Mouse (Mus musculus) ES-E14 (cell line): ENCODE measurements around the gene Dpp9.

Experiments used
- CHD2 ChIP-seq: IDR thresholded peaks from 2 replicates; pipeline ENCODE4 v1.6.1; 2014; ENCODE audit warnings: mild to moderate bottlenecking, low read depth, low read length, inconsistent platforms
- HCFC1 ChIP-seq: IDR thresholded peaks from 2 replicates; pipeline ENCODE4 v1.6.1; 2012; ENCODE audit warnings: low read length, inconsistent platforms, borderline replicate concordance; ENCODE audit not compliant: insufficient read depth
- MAFK ChIP-seq: IDR thresholded peaks from 2 replicates; pipeline ENCODE4 v1.6.1; 2014; ENCODE audit warnings: mild to moderate bottlenecking, low read depth, low read length, inconsistent platforms; ENCODE audit not compliant: insufficient read depth
- ZC3H11A ChIP-seq: IDR thresholded peaks from 2 replicates; pipeline ENCODE4 v1.6.1; 2012; ENCODE audit warnings: low read depth, mild to moderate bottlenecking, inconsistent platforms, low read length, borderline replicate concordance
- ZNF384 ChIP-seq: IDR thresholded peaks from 2 replicates; pipeline ENCODE4 v1.6.1; 2012; ENCODE audit warnings: low read depth, low read length, inconsistent platforms

DNA sequence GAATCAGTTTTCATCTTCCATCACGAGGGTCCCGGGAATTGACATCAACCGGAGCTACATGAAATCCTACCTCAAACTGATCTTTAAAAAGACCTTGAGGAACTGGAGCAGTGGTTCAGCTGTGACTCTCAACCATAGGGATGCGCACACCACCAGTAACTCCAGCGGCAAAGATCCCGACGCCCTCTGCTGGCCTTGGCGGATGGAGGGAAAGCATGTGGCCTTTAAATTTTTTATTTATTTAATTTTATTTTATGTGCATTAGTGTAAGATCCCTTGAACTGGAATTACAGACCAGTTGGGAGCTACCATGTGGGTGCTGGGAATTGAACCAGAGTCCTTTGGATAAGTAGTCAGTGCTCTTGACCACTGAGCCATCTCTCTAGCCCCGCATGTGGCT is 36.7 kb upstream of the Dpp9 start:
- TF ChIP-seq HCFC1 (no peak), CHD2 (no peak), ZNF384 (no peak), MAFK (no peak), ZC3H11A (no peak)
